Mouse (Mus musculus): ENCODE data around the gene Tat.

Tat gene

DNA sequence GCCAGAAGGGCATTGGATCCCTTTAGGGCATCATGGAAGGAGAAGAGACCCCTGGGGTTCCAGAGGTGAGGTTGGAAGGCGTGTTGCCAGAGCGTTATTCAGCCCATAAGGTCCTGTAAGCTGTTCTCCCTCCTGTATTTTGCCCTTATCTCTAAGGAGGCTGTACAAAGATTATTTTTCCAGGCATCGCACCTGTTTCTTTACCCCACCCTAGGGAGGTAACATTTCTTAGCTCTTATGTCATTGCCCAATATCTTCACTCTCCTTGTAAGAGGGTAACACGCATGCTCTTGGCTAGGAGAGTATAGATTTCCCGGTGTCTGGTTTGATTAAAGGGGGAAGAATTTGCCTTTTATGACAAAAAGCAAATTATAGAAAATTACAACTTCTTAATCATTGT, 49.4 kb downstream of the Tat start, which contains the start of gene Chst4:
Gene Chst4 (minus strand): TSS at position 82 of the 400 bp plus-strand sequence.
- DNase-seq (ENCODE audit: low spot score in 2 of 2): no peak

DNA sequence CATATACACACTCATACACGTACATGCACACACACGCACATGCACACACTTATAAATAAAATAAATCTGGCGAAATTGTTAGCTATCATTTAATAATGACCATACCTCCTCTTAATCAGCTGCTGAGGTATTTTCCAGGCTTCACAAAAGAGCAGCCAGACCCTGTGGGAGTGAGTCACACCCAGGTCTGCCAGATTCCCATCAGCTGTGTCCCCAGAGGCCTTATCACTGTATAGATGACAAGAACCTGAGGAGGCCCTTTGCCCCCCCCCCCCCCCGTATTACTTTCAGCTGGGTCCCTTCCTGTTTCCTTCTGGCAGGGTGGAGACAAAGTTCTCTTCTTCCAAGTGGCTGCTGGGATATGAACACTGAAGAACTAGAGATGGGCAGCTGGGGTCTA, 50.3 kb downstream of the Tat start:
- no peak for DNase-seq (ENCODE audit: low spot score in 2 of 2)
